Mouse (Mus musculus) MEL (cell line): ENCODE data around the gene Itpr1.

ENCODE experiments used
- CTCF ChIP-seq, 3 experiments: IDR thresholded peaks in 2 of 3; conservative IDR thresholded peaks in 1 of 3; 2 replicates each; pipeline ENCODE4 v1.5.1; 2011 to 2012; ENCODE audit warnings: low read length in 3 of 3, low read depth in 2 of 3, mild to moderate bottlenecking in 2 of 3, improper control_type of control experiment in 1 of 3, inconsistent platforms in 1 of 3, mixed read lengths in 1 of 3, moderate library complexity in 1 of 3; ENCODE audit not compliant: control insufficient read depth in 1 of 3, insufficient read depth in 1 of 3, poor library complexity in 1 of 3, severe bottlenecking in 1 of 3
- EP300 ChIP-seq, 2 experiments: IDR thresholded peaks; 2 replicates each; pipeline ENCODE4 v1.6.1; 2011; ENCODE audit warnings: improper control_type of control experiment in 2 of 2, low read length in 2 of 2, low read depth in 1 of 2, mild to moderate bottlenecking in 1 of 2
- USF1 ChIP-seq: IDR thresholded peaks from 2 replicates; pipeline ENCODE4 v1.6.1; 2014; ENCODE audit warnings: low read depth, mild to moderate bottlenecking, inconsistent platforms, low read length, improper control_type of control experiment, moderate library complexity

GRCm38 (mm10) chr6:108534139-108534538 lies 321.2 kb downstream of the Itpr1 start:
- TF ChIP-seq USF1 (no peak), EP300 (IDR thresholded peaks at IDR 0.05; ENCODE audit: low read depth in 1 of 2, low read length in 2 of 2) (no peak), CTCF (IDR thresholded peaks at IDR 0.05 in 2 of 3, conservative IDR thresholded peaks at IDR 0.05 in 1 of 3; ENCODE audit: control insufficient read depth in 1 of 3, insufficient read depth in 1 of 3, low read depth in 2 of 3, low read length in 3 of 3, poor library complexity in 1 of 3, severe bottlenecking in 1 of 3) (no peak)
